Mouse (Mus musculus): Measurements from ENCODE around the gene Ccdc6.

Ccdc6 gene

DNA sequence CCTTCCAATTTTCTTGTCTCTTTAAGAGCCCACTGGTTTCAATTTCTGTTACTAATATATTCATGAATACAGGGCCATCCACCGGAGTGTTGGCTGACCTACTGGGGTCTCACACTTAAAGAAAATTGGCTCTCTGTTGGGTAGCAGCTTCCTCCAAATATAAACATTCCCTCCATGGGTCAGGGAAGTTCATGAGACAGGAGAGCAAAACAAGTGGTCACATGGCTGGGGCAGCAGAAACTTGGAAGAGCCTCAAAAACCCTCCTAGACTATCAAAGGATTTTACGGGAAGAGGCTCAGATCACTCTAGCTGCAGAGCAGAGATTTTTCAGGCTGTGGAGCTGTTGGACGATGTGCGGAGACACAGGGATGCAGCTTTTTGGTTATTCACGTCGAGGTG is 128.8 kb downstream of the Ccdc6 start:
- DNase-seq, result no peak

- no peak for DNase-seq
Observed at GRCm38 (mm10) chr10:70226608-70227007, 129.7 kb downstream of the Ccdc6 start.

DNA sequence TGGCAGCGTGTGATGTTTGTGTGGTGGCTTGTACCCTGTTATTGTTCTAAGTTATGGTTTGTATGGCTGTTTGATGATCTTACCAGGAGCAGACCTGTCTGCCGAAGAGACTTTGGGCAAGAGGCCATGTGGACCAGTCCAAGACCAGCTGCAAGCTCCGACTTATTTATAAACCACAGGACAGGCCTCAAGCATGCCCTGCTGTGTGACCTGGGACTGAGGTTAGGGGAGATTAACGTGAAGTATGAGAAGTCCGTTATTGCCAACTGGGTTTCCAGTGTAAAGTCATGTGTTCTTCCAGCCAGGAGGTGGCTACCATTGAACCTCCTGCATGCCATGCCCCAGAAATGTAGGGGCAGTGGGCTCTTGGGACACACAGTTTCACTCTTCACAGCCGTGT is 133.4 kb downstream of the Ccdc6 start:
- no peak for DNase-seq

DNA sequence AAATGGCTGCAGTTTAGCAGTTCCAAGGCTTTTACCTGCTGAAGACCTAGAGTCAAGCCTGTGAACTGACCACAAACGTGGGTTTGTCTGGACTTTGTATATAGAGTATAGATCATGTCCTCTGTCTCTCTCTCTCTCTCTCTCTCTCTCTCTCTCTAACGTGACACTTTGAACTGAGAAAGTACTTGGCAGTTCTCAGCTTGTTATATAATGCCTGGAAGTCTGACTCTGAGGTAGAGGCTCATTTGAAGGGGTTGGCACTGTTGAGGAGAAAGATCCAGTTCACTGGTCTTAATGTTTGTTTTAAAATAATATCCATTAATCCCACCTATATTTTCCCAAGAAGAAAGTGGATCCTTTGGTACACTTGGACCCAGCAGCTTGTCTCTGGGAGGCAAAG is 141.0 kb downstream of the Ccdc6 start:
- no peak for DNase-seq
